Mouse (Mus musculus) spleen, postnatal 36 days (tissue): ENCODE measurements around the gene Gm9803.
"Not testable (repeated sequence)": the region's sequence is repeated elsewhere in the genome, so short reads cannot be mapped to it uniquely, and the experiment has no call there.

Experiments used
- DNase-seq, 2 experiments: peaks; one replicate each; pipeline ENCODE4 v3.0.0; 2022; ENCODE audit warnings: low spot score in 2 of 2, mixed read lengths in 1 of 2

Gene Gm9803

DNA sequence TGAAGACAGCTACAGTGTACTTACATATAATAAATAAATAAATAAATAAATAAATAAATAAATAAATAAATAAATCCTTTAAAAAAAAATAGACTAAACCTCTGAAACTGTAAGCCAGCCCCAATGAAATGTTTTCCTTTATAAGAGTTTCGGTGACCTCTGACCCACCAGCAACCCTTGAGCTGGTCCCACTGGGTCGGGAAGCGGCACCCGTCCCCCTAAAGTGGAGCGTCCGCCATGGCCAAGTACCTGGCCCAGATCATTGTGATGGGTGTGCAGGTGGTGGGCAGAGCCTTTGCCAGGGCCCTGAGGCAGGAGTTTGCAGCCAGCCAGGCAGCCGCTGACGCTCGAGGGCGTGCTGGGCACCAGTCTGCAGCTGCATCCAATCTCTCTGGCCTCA lies at the start of gene Gm9803:
Gm9803 (plus strand) TSS at position 154 of the 400 bp plus-strand sequence.
- not testable (repeated sequence) for DNase-seq

GRCm38 (mm10) chr10:43475376-43475775 lies 48.5 kb upstream of the Gm9803 start:
- no peak for DNase-seq

GRCm38 (mm10) chr10:43477459-43477858 lies 46.4 kb upstream of the Gm9803 start:
- no peak for DNase-seq

GRCm38 (mm10) chr10:43477865-43478681 lies 45.8 kb upstream of the Gm9803 start:
- peak; percentile 27 to 41 for DNase-seq

GRCm38 (mm10) chr10:43478751-43479435 lies 45.0 kb upstream of the Gm9803 start, which contains the start of gene Bend3:
Gene Bend3, plus strand, starts transcription at chr10:43478831.
- peak; percentile 45 to 57 for DNase-seq

DNA sequence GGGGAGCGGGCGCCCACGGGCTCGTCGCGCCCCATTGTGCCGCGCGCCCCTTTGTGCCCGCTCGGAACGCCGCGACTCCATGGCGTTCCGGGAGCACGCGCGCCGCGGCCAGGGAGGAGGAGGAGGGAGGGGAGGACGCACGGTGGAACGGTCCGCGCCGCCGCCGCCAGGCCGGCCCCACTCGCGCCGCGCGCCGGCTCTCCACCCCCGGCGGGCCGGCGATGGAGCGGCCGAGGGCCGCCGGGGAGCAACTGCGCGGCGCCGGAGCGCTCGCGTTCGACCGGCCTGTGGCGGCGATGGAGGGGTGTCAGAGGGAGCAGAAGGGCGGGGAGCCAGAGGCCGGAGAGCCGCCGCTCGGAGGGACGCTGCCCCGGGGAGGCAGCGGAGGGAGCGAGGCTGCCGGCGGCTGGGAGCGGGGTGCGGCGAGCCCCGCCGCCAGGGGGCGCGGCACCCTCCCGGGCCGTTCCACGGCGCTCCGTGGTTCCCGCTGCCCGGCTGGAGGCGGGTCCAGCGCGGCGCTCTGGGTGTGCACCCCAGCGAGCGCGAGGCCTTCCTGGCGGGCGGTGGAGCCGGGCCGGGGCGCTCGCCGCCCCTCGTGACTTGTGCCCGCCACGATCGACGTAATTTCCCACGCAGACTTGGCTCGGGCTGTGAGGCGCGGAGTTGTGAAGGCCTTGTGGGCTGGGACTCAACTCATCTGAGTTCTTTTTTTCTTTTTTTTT lies 44.3 kb upstream of the Gm9803 start:
- peak; percentile 87 to 88 for DNase-seq

- no peak for DNase-seq
These were observed 43.5 kb upstream of the Gm9803 start for GRCm38 (mm10) chr10:43480227-43480849.

- no peak for DNase-seq
These were observed 42.7 kb upstream of the Gm9803 start for GRCm38 (mm10) chr10:43481179-43481578.

- DNase-seq: no peak
These were observed 41.9 kb upstream of the Gm9803 start for GRCm38 (mm10) chr10:43482021-43482420.

DNA sequence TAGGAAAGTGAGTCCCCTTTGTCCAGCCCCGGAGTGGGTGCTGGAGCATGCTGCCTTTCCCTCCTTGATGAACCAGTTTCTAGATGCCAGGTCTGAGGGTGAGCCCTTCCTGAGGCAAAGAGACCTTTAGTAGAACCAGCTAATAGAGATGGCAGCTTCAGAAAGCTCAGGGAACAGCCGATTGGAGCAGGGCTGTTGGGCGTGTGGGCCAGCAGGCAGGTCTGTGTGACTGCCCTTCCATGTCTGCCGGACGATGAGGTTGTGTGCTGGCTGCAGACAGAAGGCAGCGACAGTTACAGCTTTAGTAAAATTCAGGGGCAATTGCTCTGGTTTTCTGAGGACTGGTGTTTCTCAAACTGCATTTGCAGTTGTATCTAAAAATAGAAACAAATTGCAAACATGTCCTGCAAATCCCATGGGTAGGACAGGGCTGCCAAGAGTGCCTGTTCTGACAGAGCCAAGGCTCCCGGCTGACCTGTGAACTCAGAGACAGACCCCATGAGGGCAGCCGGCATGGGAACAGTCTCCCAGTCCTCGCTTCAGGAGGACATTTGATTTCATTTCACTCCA lies 40.4 kb upstream of the Gm9803 start:
- DNase-seq: no peak

- no peak for DNase-seq
These were observed 38.1 kb upstream of the Gm9803 start for GRCm38 (mm10) chr10:43485751-43486268.

GRCm38 (mm10) chr10:43487441-43488010 lies 36.4 kb upstream of the Gm9803 start:
- DNase-seq: no peak

DNA sequence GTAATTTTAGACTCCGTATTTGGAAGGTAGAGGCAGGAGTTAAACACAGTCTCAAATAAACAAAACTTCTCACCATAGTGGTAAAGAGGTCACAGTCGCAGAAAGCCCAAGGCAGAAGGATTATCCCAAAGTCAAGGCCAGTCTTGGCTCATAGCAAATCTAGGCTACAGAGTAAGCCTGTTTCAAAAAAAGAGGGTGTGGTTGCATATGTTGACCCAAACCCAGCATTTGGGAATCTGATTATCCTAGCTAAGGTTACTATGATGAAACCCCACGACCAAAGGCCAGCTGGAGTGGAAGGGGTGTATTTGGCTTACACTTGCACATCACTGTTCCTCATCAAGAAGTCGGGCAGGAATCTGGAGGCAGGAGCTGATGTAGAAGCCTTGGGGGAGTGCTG lies 35.6 kb upstream of the Gm9803 start:
- DNase-seq: no peak

GRCm38 (mm10) chr10:43489139-43489538 lies 34.7 kb upstream of the Gm9803 start:
- no peak for DNase-seq

DNA sequence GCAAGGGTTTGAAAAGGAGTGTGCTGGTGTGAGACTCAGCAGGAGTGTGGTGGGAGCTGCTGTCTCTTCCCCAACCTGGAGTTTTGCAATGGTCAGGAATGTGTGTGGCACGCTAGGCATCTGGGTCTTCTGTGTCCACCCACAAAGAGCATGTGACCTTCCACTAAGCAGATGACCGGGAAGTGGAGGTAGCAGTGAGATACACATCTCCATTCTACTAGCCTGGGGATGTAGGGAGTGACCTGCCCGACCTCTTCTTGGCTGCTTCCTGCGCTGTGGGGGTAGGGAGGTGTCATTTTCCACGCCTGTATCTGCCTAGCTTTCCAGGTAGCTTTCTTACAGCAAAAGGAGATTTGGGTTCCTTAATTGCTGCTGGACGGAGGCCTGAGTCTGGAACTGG lies 34.3 kb upstream of the Gm9803 start:
- no peak for DNase-seq

DNA sequence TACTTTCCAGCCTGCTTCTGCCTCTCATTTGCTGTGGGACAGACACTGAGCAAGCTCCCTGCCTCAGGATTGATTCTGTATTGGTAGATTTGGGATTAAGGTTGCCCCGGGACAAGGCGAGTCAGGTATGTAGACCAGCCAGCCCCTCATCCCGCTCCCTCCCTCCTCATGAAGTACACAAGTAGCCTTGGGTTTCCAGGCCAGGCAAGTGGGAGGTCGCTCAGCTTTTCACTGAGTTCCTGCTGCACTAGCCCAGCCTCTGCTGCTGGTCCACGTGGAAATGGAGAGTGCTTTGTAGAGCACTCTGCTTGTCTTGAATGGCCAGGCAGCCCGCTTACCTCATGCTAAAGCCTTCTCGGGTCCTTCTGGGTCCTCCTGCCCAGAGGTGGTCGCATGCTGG lies 33.9 kb upstream of the Gm9803 start:
- DNase-seq: no peak

- DNase-seq: no peak
These were observed 33.0 kb upstream of the Gm9803 start for GRCm38 (mm10) chr10:43490846-43491245.

- DNase-seq: no peak
These were observed 21.3 kb upstream of the Gm9803 start for GRCm38 (mm10) chr10:43502599-43502998.

GRCm38 (mm10) chr10:43504291-43504690 lies 19.6 kb upstream of the Gm9803 start:
- DNase-seq: no peak

- DNase-seq: no peak
These were observed 16.8 kb upstream of the Gm9803 start for GRCm38 (mm10) chr10:43507051-43507450.

DNA sequence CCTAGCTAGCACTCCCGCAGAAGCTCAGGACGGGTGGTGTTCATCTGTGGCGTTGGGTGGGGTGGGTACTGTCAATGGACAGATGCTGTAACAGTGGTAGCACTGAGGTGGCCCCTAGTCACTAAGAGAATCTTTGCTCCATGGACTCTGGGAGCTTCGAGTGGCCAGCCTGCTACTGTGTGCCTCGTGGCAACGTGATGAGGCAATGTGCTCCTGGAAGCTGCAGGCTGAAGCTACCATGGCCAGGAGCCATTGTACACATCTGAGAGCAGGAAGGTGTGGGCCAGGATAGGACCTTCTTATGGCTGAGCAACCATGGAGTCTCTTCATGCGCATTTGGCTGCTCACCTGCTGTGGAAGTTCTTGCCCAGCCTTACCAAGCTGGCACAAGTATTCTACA lies 14.7 kb upstream of the Gm9803 start:
- no peak for DNase-seq
